Comparison of ENCODE assay signal across 8 mouse cellular contexts in genomic region chr2:27676478-27677325, GRCm38 (mm10). TPM values are rescaled to one million over a fixed set of nuclear protein-coding genes. Genes with fewer than 3 reads are reported as not detected.
A peak's percentile ranks its signal among the peaks of the same experiment; 100 is the strongest.
DNase-seq lines count a peak whose midpoint lies in the region; ATAC-seq and TF ChIP-seq lines count a peak whose summit lies in the region.

No protein-coding gene starts in this region.

- no peaks in the 10 kb centered on the region for H3K36me3 ChIP-seq in C2C12 (ENCODE audit: control insufficient read depth, insufficient read depth)
- no peaks in the 10 kb centered on the region for H3K36me3 ChIP-seq in embryonic facial prominence, embryonic 12.5 days
- no peaks in the 10 kb centered on the region for H3K36me3 ChIP-seq in heart, embryonic 15.5 days
- no peaks in the 10 kb centered on the region for H3K36me3 ChIP-seq in lung, embryonic 14.5 days (ENCODE audit: insufficient read depth)

- H3K27me3 ChIP-seq in C2C12 (ENCODE audit: control insufficient read depth, insufficient read depth, insufficient read length), result peaks cover 3% of the 10 kb centered on the region
- H3K27me3 ChIP-seq in embryonic facial prominence, embryonic 12.5 days, result no peaks in the 10 kb centered on the region
- H3K27me3 ChIP-seq in heart, embryonic 15.5 days, result 0 out of 2 replicates have a peak, but pooled peaks cover 2% of the 10 kb centered on the region
- H3K27me3 ChIP-seq in lung, embryonic 14.5 days (ENCODE audit: insufficient read depth, low read length), result no peaks in the 10 kb centered on the region

- no peaks in the 10 kb centered on the region for H3K79me3 ChIP-seq in C2C12 (ENCODE audit: low read depth)

- peaks cover 33% of the 10 kb centered on the region for H3K79me2 ChIP-seq in C2C12 (ENCODE audit: control insufficient read depth, insufficient read depth)

- peak overlapping the region; percentile 53 for H3K4me3 ChIP-seq in C2C12 (ENCODE audit: insufficient read depth, poor library complexity, severe bottlenecking)
- H3K4me3 ChIP-seq in embryonic facial prominence, embryonic 12.5 days, result peak overlapping the region; percentile 85
- H3K4me3 ChIP-seq in heart, embryonic 15.5 days, result peak overlapping the region; percentile 91
- H3K4me3 ChIP-seq in lung, embryonic 14.5 days (ENCODE audit: low read depth, low read length), result peak overlapping the region; percentile 90

- H3K9ac ChIP-seq in embryonic facial prominence, embryonic 12.5 days, result peak overlapping the region; percentile 93
- H3K9ac ChIP-seq in heart, embryonic 15.5 days, result peak overlapping the region; percentile 99
- H3K9ac ChIP-seq in lung, embryonic 14.5 days, result peak overlapping the region; percentile 95

- WGBS in embryonic facial prominence, embryonic 12.5 days, result under 1% methylated on average over 45 of the region's 106 CpGs
- under 1% methylated on average over 70 of the region's 106 CpGs for WGBS in heart, embryonic 15.5 days
- under 1% methylated on average over 59 of the region's 106 CpGs for WGBS in lung, embryonic 14.5 days

- peak overlapping the region; percentile 55 for H3ac ChIP-seq in C2C12 (ENCODE audit: control insufficient read depth, insufficient read length, low read depth)

- peak overlapping the region; percentile 71 for H3K4me2 ChIP-seq in embryonic facial prominence, embryonic 12.5 days (replicated peaks)
- peak overlapping the region; percentile 89 for H3K4me2 ChIP-seq in heart, embryonic 15.5 days
- peak overlapping the region; percentile 98 for H3K4me2 ChIP-seq in lung, embryonic 14.5 days

- no peak for TF ChIP-seq CTCF in C2C12 (IDR thresholded peaks at IDR 0.05; ENCODE audit: control insufficient read depth, insufficient read depth, insufficient read length)
- no peak for TF ChIP-seq CTCF in lung, embryonic 14.5 days (IDR thresholded peaks at IDR 0.05; ENCODE audit: low read depth)

- DNase-seq in adrenal gland, adult 2 months, result peak; percentile 88
- peak; percentile 90 for DNase-seq in kidney, postnatal 10 days
- DNase-seq in lung, embryonic 14.5 days, result peak; percentile 83
- DNase-seq in ovary, postnatal 10 days (ENCODE audit: low spot score), result peak; percentile 69
- DNase-seq in thymus, postnatal 4 days, result peak; percentile 80

- peak; percentile 22 for ATAC-seq in embryonic facial prominence, embryonic 12.5 days (ENCODE audit: insufficient number of reproducible peaks, insufficient read depth, low FRiP score, low TSS enrichment)
- peak; percentile 37 for ATAC-seq in heart, embryonic 15.5 days (replicated peaks; ENCODE audit: insufficient number of reproducible peaks, insufficient read depth, low FRiP score, low read depth)
- ATAC-seq in lung, embryonic 14.5 days (ENCODE audit: insufficient read depth), result peak; percentile 42

- H3K9me3 ChIP-seq in embryonic facial prominence, embryonic 12.5 days, result no peaks in the 10 kb centered on the region
- no peaks in the 10 kb centered on the region for H3K9me3 ChIP-seq in heart, embryonic 15.5 days (replicated peaks)
- H3K9me3 ChIP-seq in lung, embryonic 14.5 days (ENCODE audit: low read depth, low read length), result no peaks in the 10 kb centered on the region

- peaks cover 54% of the 10 kb centered on the region for H3K4me1 ChIP-seq in embryonic facial prominence, embryonic 12.5 days
- peaks cover 59% of the 10 kb centered on the region for H3K4me1 ChIP-seq in heart, embryonic 15.5 days (replicated peaks)
- peaks cover 41% of the 10 kb centered on the region for H3K4me1 ChIP-seq in lung, embryonic 14.5 days (ENCODE audit: insufficient read depth)

- peak overlapping the region; percentile 99 for H3K27ac ChIP-seq in embryonic facial prominence, embryonic 12.5 days
- H3K27ac ChIP-seq in heart, embryonic 15.5 days, result peak overlapping the region; percentile 94
- H3K27ac ChIP-seq in lung, embryonic 14.5 days (ENCODE audit: low read depth), result peak overlapping the region; percentile 98

TF ChIP-seq in C2C12, 6 proteins besides CTCF, POLR2A, EP300 and RAD21:
- TF ChIP-seq MAX (IDR thresholded peaks at IDR 0.05) (no peak), MYOD1 (IDR thresholded peaks at IDR 0.05; ENCODE audit: control insufficient read depth, insufficient read length, low read depth) (no peak), MYOG (IDR thresholded peaks at IDR 0.05; ENCODE audit: control insufficient read depth, extremely low read depth, insufficient read length) (no peak), CEBPB (IDR thresholded peaks at IDR 0.05; ENCODE audit: low read depth) (no peak), USF1 (IDR thresholded peaks at IDR 0.05; ENCODE audit: low read depth) (no peak), FOSL1 (IDR thresholded peaks at IDR 0.05; ENCODE audit: insufficient read depth, low read length, poor library complexity, severe bottlenecking) (no peak)

RNA-seq across cellular contexts. Expression of gene Rxra, which starts 0.5 kb away (rescaled TPM):
- polyA plus RNA-seq in C2C12 (2012; fragmentation: generic; extraction: Trizol), result 14.1 TPM
- total RNA-seq in adrenal gland, adult 2 months (2021), result 10 to 100 TPM; 59.4 to 71.6 TPM
- polyA plus RNA-seq in adrenal gland, adult 2 months (2012; rRNA removed), result 84.5 and 90.5 TPM in 2 replicates
- polyA plus RNA-seq in embryonic facial prominence, embryonic 12.5 days (2016; fragmentation: Nextera tagmentation; extraction: Ambion mirVana), result 14.7 and 15.9 TPM in 2 replicates
- polyA plus RNA-seq in heart, embryonic 15.5 days (2015; fragmentation: Nextera tagmentation; extraction: Ambion mirVana), result 6.6 and 9.5 TPM in 2 replicates
- polyA plus RNA-seq in lung, embryonic 14.5 days (2014; fragmentation: Nextera tagmentation; extraction: Ambion mirVana), result 9.1 and 10.3 TPM in 2 replicates

Comparison
In these comparisons a context has a peak if more than half of its experiments do, and no peak if none do; other contexts are left out.
1. Peak in every context shown above with its lines: DNase-seq, ATAC-seq, H3K4me3 ChIP-seq and H3K27ac ChIP-seq.